Mouse (Mus musculus): Measurements from ENCODE around the gene Klf5. TPM values are rescaled to one million over a fixed set of nuclear protein-coding genes. Genes with fewer than 3 reads are reported as not detected.
A peak's percentile ranks its signal among the peaks of the same experiment; 100 is the strongest.

Gene Klf5
- 2.7 and 3.5 TPM in 2 replicates for polyA plus RNA-seq (2014; fragmentation: Nextera tagmentation; extraction: Ambion mirVana)

DNA sequence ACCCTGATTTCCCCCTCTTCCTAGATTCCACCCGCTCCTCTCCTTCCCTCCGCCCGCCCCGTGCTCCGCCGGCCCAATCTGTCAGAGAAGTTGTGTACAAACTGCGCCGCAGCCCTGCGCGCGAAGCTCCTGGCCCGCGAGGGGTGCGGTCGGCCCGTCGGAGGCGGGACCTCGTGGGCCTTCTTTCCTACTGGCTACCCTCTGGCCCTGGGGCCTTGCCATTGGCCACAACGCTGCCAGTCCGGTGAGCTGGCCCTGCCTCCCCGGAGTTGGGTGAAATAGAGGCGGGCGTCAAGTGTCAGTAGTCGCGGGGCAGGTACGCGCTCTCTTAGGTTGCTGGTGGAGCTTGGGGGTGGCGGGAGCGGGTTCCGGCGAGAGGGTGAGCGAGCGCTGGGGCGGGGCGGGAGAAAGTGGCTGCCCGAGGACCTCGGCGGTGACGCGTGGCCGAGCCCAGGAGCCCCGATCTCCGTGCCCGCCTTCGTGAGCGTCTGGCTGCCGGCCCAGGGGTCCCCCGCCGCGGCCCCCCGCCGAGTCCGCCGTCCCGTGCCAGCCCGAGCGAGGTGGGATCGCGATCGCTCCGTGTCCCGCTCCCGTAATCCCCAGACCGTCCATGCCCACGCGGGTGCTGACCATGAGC, at the start of gene Klf5:
Gene Klf5, plus strand, starts transcription at position 307 of the 637 bp plus-strand sequence.
- DNase-seq (ENCODE audit: low spot score) (peak; percentile 86), ATAC-seq (replicated peaks; ENCODE audit: low FRiP score) (peak; percentile 99)
- H3K4me2 ChIP-seq = peak within 1 kb of the TSS; percentile 98
- peak within 1 kb of the TSS; percentile 70 for H3K9ac ChIP-seq (ENCODE audit: low read depth, low read length)
- H3K36me3 ChIP-seq (ENCODE audit: control insufficient read depth, insufficient read depth, low read length) = no peaks in the 10 kb centered on the region
- 0 out of 2 replicates have a peak, but pooled peaks cover 2% of the 10 kb centered on the region for H3K4me1 ChIP-seq (replicated peaks; ENCODE audit: control insufficient read depth, insufficient read depth, low read length)
- no peak within 1 kb of the TSS for H3K27ac ChIP-seq (ENCODE audit: low read depth, low read length)
- H3K9me3 ChIP-seq (ENCODE audit: control insufficient read depth, low read length) = no peaks in the 10 kb centered on the region
- peak within 1 kb of the TSS; percentile 67 for H3K4me3 ChIP-seq (ENCODE audit: low read depth, low read length)
- H3K27me3 ChIP-seq (replicated peaks; ENCODE audit: control insufficient read depth, insufficient read depth, low read length) = peaks cover 23% of the 10 kb centered on the region
- WGBS = under 1% methylated on average over 62 of the region's 67 CpGs

DNA sequence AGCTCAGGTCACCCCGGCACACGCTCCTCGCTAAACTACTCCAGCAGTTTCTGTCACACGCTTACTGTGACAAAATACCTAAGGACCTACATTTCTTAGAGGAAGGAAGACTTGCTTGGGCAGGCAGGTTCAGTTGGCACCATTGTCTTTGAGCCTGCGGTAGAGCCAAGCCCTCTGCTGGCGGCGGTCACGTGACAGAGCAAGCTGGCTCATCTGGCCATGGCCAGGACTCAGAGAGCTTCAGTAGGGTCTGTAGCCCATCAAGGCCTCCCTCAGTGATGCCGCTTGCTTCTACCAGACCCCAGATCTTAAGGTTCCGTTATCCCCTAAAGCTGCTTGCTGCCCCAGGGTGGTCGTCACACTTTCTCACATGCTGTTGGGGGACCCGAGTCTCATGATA, 36.5 kb upstream of the Klf5 start:
- Histone ChIP-seq H3K27ac (ENCODE audit: low read depth, low read length) (no peak overlapping the region), H3K9ac (ENCODE audit: low read depth, low read length) (no peak overlapping the region), H3K4me1 (replicated peaks; ENCODE audit: control insufficient read depth, insufficient read depth, low read length) (no peaks in the 10 kb centered on the region), H3K9me3 (ENCODE audit: control insufficient read depth, low read length) (no peaks in the 10 kb centered on the region), H3K4me2 (no peak overlapping the region), H3K4me3 (ENCODE audit: low read depth, low read length) (no peak overlapping the region), H3K27me3 (replicated peaks; ENCODE audit: control insufficient read depth, insufficient read depth, low read length) (no peaks in the 10 kb centered on the region), H3K36me3 (ENCODE audit: control insufficient read depth, insufficient read depth, low read length) (no peaks in the 10 kb centered on the region)
- no peak for ATAC-seq (replicated peaks; ENCODE audit: low FRiP score)
- WGBS = 95% methylated on average over 12 of the region's 12 CpGs
- no peak for DNase-seq (ENCODE audit: low spot score)

DNA sequence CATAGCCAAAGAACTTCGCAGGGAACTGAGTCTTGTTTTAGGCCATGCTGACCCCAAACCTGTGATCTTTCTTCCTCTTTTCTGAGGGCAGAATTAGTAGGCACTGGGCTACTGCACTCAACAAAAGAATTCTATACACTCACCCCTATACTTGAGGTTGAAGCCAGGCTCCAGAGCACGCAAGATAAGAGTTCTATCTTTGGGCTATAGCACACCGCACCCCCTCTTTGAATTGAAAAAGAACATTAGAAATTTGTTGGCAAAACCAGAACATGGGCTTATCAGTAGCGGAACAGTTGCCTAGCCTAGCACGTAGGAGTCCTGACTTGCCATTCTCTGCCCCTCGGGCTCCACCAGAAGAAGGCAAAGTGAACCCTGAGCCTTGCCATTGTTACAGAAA, 34.7 kb upstream of the Klf5 start:
- H3K36me3 ChIP-seq (ENCODE audit: control insufficient read depth, insufficient read depth, low read length) = no peaks in the 10 kb centered on the region
- H3K4me2 ChIP-seq = no peak overlapping the region
- H3K4me3 ChIP-seq (ENCODE audit: low read depth, low read length) = no peak overlapping the region
- DNase-seq (ENCODE audit: low spot score) = no peak
- H3K27me3 ChIP-seq (replicated peaks; ENCODE audit: control insufficient read depth, insufficient read depth, low read length) = no peaks in the 10 kb centered on the region
- no peak overlapping the region for H3K9ac ChIP-seq (ENCODE audit: low read depth, low read length)
- ATAC-seq (replicated peaks; ENCODE audit: low FRiP score) = peak; percentile 86
- WGBS = 53% methylated on average over 6 of the region's 6 CpGs
- no peak overlapping the region for H3K27ac ChIP-seq (ENCODE audit: low read depth, low read length)
- H3K4me1 ChIP-seq (replicated peaks; ENCODE audit: control insufficient read depth, insufficient read depth, low read length) = no peaks in the 10 kb centered on the region
- H3K9me3 ChIP-seq (ENCODE audit: control insufficient read depth, low read length) = no peaks in the 10 kb centered on the region

DNA sequence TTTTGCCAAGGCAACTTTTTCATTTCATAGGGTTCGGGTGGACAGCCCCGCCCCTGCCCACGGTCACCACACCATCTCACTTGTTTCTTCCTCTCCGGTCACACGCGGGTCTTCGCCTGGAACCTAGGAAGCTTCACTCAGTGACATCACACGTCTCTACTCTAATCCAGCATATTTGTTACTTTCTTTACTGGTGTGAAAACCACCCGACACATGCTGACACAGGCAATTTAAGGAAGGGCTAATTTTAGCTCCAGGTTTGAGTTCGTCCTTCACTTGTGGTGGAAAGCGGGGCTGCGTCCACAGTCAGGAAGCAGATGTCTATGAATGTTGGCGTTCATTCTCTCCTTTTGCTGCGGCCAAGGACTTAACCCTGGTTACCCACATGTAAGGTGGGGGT, 32.7 kb upstream of the Klf5 start:
- H3K4me2 ChIP-seq = no peak overlapping the region

DNA sequence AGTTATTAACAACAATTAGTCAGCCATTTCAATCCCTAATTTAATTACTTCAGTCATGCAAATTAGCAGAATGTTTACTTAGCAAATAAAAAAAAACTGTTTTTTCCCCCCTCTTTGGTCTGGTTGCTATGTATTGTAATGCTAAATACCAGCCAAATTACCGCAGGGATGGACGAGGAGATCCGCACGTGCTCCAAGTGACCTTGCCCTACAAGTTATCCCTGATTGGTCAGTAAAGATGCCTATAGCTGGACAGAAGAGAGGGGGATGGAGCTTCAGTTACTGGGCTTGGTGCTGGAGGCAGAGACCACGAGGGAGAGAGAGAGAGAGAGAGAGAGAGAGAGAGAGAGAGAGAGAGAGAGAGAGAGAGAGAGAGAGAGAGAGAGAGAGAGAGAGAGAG, 31.7 kb upstream of the Klf5 start:
- no peak for DNase-seq (ENCODE audit: low spot score)
- Histone ChIP-seq H3K4me1 (replicated peaks; ENCODE audit: control insufficient read depth, insufficient read depth, low read length) (no peaks in the 10 kb centered on the region), H3K9ac (ENCODE audit: low read depth, low read length) (no peak overlapping the region), H3K36me3 (ENCODE audit: control insufficient read depth, insufficient read depth, low read length) (no peaks in the 10 kb centered on the region), H3K27me3 (replicated peaks; ENCODE audit: control insufficient read depth, insufficient read depth, low read length) (no peaks in the 10 kb centered on the region), H3K4me3 (ENCODE audit: low read depth, low read length) (no peak overlapping the region), H3K4me2 (no peak overlapping the region), H3K27ac (ENCODE audit: low read depth, low read length) (no peak overlapping the region), H3K9me3 (ENCODE audit: control insufficient read depth, low read length) (no peaks in the 10 kb centered on the region)
- WGBS = 80% methylated on average over 5 of the region's 5 CpGs
- ATAC-seq (replicated peaks; ENCODE audit: low FRiP score) = no peak

More for the DNA sequence above, 32.7 kb upstream of the Klf5 start:
- Histone ChIP-seq H3K9me3 (ENCODE audit: control insufficient read depth, low read length) (no peaks in the 10 kb centered on the region), H3K27me3 (replicated peaks; ENCODE audit: control insufficient read depth, insufficient read depth, low read length) (no peaks in the 10 kb centered on the region), H3K4me1 (replicated peaks; ENCODE audit: control insufficient read depth, insufficient read depth, low read length) (no peaks in the 10 kb centered on the region), H3K27ac (ENCODE audit: low read depth, low read length) (no peak overlapping the region), H3K36me3 (ENCODE audit: control insufficient read depth, insufficient read depth, low read length) (no peaks in the 10 kb centered on the region), H3K4me3 (ENCODE audit: low read depth, low read length) (no peak overlapping the region), H3K9ac (ENCODE audit: low read depth, low read length) (no peak overlapping the region)
- DNase-seq (ENCODE audit: low spot score) (no peak), ATAC-seq (replicated peaks; ENCODE audit: low FRiP score) (no peak)
- 64% methylated on average over 14 of the region's 14 CpGs for WGBS

DNA sequence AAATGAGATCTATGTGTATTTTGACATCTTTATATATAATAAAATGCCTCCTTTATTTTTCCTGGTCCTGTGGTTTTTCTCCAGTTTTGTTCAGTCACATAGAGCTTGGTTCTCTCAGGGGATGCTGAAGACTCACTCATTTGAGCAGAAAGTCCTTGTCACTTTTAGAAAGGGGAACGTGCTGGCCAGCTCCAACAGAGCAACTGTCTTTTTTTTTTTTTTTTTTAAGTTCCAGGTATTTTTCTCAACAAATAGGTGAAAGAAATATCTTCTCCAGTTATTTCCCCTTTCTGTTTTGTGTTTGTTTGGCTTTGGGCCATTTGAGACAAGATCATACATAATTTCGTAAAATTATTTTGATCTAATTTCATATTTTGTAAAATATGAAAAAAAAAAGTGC, 24.4 kb upstream of the Klf5 start:
- DNase-seq (ENCODE audit: low spot score) = no peak
- H3K27ac ChIP-seq (ENCODE audit: low read depth, low read length) = no peak overlapping the region
- WGBS = 68% methylated on average over 2 of the region's 2 CpGs
- no peaks in the 10 kb centered on the region for H3K36me3 ChIP-seq (ENCODE audit: control insufficient read depth, insufficient read depth, low read length)
- no peak overlapping the region for H3K4me3 ChIP-seq (ENCODE audit: low read depth, low read length)
- H3K9ac ChIP-seq (ENCODE audit: low read depth, low read length) = no peak overlapping the region
- no peaks in the 10 kb centered on the region for H3K4me1 ChIP-seq (replicated peaks; ENCODE audit: control insufficient read depth, insufficient read depth, low read length)
- no peak for ATAC-seq (replicated peaks; ENCODE audit: low FRiP score)
- no peak overlapping the region for H3K4me2 ChIP-seq
- H3K9me3 ChIP-seq (ENCODE audit: control insufficient read depth, low read length) = no peaks in the 10 kb centered on the region
- no peaks in the 10 kb centered on the region for H3K27me3 ChIP-seq (replicated peaks; ENCODE audit: control insufficient read depth, insufficient read depth, low read length)

DNA sequence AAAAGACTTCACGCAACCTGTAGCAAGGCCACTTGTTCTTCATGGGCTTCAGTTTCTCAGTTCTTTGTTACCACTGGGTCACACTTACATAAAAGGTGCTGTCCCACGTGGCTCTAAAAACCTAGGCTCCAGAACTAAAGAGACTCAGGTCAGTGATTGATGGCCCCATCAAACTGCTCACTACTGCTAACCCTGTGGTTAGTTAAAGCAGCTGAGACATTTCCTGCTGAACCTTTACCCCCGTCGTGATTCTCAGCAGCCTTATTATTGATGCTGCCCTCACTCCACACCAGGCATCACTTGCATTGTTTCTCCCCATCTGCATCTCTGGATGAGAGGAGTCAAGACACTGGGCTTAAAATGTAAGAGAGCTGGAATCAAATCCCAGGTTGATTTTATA, 22.7 kb upstream of the Klf5 start:
- Histone ChIP-seq H3K9me3 (ENCODE audit: control insufficient read depth, low read length) (no peaks in the 10 kb centered on the region), H3K4me2 (no peak overlapping the region), H3K27me3 (replicated peaks; ENCODE audit: control insufficient read depth, insufficient read depth, low read length) (no peaks in the 10 kb centered on the region), H3K36me3 (ENCODE audit: control insufficient read depth, insufficient read depth, low read length) (no peaks in the 10 kb centered on the region), H3K4me1 (replicated peaks; ENCODE audit: control insufficient read depth, insufficient read depth, low read length) (no peaks in the 10 kb centered on the region), H3K27ac (ENCODE audit: low read depth, low read length) (no peak overlapping the region), H3K9ac (ENCODE audit: low read depth, low read length) (no peak overlapping the region), H3K4me3 (ENCODE audit: low read depth, low read length) (no peak overlapping the region)
- DNase-seq (ENCODE audit: low spot score) (no peak), ATAC-seq (replicated peaks; ENCODE audit: low FRiP score) (no peak)
- 32% methylated on average over 4 of the region's 4 CpGs for WGBS

DNA sequence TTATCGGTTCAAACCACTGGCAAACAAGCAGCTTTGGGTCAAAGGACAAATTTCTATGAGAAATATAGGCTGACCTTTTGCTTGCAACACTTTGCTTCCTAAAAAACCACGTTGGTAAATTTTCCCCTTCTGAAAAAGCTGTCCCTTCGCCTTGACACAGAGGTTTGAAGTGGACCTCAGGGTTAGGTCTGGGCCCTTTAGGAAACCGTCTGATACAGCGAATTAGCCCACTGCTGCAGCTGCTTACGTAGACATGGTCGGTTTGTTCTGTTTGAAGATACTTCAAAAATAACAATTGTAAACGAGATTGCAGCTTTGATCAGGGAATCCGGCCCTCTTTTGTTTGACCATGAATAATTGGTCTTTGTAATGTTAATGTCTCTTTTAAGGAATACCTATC, 20.2 kb upstream of the Klf5 start:
- Histone ChIP-seq H3K4me3 (ENCODE audit: low read depth, low read length) (no peak overlapping the region), H3K9me3 (ENCODE audit: control insufficient read depth, low read length) (no peaks in the 10 kb centered on the region), H3K36me3 (ENCODE audit: control insufficient read depth, insufficient read depth, low read length) (no peaks in the 10 kb centered on the region), H3K9ac (ENCODE audit: low read depth, low read length) (no peak overlapping the region), H3K27ac (ENCODE audit: low read depth, low read length) (no peak overlapping the region), H3K4me2 (no peak overlapping the region), H3K4me1 (replicated peaks; ENCODE audit: control insufficient read depth, insufficient read depth, low read length) (no peaks in the 10 kb centered on the region), H3K27me3 (replicated peaks; ENCODE audit: control insufficient read depth, insufficient read depth, low read length) (no peaks in the 10 kb centered on the region)
- DNase-seq (ENCODE audit: low spot score) (no peak), ATAC-seq (replicated peaks; ENCODE audit: low FRiP score) (no peak)
- 47% methylated on average over 9 of the region's 9 CpGs for WGBS

DNA sequence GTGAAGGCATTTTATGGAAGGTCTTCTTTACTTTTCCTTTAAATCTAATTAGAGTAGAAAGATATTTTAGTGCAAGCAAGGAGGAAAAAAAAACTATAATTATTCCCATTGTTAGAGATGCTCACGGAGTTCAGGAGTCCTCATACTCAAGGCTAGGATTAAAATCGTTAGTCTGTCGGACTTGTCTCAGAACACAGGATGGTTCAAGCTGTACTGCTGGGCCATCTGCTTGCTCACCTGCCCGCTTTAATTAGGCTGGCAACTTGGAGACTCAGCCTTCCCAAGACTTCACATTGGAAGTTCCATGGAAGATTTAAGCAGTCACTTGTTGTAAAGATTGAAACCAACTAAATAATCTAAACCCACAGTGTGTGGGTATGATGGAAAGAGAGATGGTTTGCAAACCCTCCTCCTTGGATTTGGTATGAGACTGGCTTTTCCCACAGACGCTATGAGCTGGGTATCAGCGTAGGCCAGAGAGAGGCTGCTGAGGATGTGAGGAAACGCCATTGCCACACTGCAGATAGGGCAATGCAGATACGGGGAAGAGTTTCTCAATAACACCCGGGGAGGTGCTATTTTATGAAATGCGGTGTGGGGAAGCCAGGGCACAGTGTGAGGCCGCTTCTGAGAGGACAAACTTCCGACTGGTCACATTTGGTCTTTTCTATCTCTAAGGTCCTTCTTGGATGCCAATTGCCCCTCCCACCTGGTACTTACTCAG, 19.6 kb upstream of the Klf5 start:
- Histone ChIP-seq H3K9ac (ENCODE audit: low read depth, low read length) (no peak overlapping the region), H3K4me2 (no peak overlapping the region), H3K27me3 (replicated peaks; ENCODE audit: control insufficient read depth, insufficient read depth, low read length) (no peaks in the 10 kb centered on the region), H3K4me1 (replicated peaks; ENCODE audit: control insufficient read depth, insufficient read depth, low read length) (no peaks in the 10 kb centered on the region), H3K27ac (ENCODE audit: low read depth, low read length) (no peak overlapping the region), H3K4me3 (ENCODE audit: low read depth, low read length) (no peak overlapping the region), H3K36me3 (ENCODE audit: control insufficient read depth, insufficient read depth, low read length) (no peaks in the 10 kb centered on the region), H3K9me3 (ENCODE audit: control insufficient read depth, low read length) (no peaks in the 10 kb centered on the region)
- no peak for ATAC-seq (replicated peaks; ENCODE audit: low FRiP score)
- WGBS = 41% methylated on average over 12 of the region's 12 CpGs
- DNase-seq (ENCODE audit: low spot score) = no peak
